Mouse (Mus musculus): ENCODE data around the gene Hist2h2aa2. TPM values are rescaled to one million over a fixed set of nuclear protein-coding genes. Genes with fewer than 3 reads are reported as not detected.

Hist2h2aa2 gene
- total RNA-seq, 2 experiments from 2014 or later: 5,007 TPM; not detected in 1

DNA sequence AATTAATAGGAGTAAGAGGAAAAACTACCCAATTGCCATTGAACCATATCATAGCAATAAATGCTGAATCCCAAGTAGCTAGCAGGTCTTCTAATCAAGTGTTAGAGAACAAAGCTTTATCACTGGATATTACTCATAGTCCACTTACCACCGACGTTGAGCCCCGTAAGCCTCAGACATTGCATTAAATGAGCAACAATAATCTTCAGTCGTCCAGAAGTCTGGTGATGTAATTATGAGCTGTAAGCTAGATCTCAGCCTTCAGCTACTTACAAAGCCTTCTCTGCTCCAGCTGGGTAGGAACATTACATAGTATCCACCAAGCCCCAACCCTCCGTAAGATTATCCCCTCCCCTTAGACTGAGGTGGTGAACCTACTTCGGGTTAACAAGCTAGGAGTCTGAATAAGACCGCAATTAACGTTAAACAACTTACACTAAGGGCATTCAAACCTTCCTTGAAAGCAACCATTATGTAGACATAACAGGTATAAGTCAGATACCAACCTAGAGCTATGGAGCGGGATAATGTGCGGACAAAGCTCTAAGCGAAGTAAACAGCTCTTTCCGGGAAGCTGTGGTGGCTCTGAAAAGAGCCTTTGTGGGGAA lies 2.1 kb downstream of the Hist2h2aa2 start:
- ATAC-seq (replicated peaks; ENCODE audit: poor library complexity, severe bottlenecking): no peak

DNA sequence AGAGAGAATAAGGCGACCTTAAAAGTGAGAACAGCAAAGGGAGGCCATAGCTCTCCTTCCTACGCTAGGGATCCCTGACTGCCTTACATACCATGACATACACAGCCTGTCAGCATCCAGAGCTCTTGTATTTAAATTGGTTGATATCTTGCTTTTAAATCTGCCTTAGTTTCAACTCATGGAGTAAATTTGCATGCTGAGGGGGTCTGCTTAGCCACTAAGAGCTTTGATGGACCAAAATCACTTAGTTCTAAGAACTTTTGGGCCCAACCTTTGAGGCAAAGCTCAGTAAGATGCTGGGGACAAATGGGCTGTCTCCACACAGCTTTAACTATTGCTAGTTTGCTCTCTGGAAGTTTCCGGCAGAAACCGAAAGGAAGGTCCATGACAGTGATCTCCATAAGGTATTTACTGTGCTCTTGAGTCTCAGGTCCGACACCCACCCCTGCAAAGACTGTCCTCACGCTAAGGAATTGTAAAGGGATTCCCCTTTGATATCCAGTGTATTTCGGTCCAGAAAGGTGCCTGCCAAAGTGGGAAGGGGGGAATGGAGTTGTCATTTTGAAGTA lies 2.7 kb downstream of the Hist2h2aa2 start:
- no peak for ATAC-seq (replicated peaks; ENCODE audit: poor library complexity, severe bottlenecking)

DNA sequence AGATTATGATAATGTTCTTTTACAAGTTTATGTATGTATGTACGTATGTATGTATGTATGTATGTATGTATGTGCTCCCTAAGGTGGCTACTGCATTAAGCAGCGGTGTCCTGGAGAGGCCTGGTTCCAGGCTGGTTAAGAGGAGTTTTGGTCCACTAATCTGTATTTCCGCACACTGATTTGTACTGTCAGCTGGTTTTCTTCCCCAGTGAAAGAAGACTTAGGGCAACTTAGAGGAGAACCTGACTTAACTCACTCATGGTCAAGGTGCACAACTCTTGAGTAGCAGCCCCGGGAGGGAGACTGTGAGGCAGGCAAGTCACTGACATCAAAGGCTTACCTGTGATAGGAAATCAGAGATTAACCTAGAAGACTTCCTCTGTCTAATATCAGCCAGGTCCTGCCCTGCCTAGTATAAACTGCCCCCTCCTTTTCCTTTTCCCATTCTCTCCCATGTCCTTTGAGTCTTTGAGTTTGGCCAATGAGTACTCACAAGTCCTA lies 3.2 kb downstream of the Hist2h2aa2 start:
- ATAC-seq (replicated peaks; ENCODE audit: poor library complexity, severe bottlenecking): no peak

DNA sequence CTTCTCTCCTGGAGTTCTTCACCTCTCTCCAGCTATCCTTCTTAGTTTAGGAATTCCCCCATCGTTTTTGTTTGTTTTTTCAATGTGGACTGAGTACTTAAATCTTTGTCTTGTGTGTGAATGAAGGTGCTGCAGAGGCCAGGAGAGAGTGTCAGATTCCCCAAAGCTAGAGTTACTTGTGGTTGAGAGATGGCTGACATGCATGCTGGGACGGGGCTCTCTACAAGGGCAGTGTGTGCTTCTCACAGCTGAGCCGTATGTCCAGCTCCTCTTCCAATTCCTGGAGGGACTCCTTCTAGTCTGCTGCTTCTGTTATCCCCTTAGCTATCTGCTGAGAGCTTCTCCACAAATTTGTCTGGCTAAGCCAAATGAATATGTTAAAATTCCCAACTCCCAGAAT lies 4.2 kb downstream of the Hist2h2aa2 start:
- ATAC-seq (replicated peaks; ENCODE audit: poor library complexity, severe bottlenecking): no peak

DNA sequence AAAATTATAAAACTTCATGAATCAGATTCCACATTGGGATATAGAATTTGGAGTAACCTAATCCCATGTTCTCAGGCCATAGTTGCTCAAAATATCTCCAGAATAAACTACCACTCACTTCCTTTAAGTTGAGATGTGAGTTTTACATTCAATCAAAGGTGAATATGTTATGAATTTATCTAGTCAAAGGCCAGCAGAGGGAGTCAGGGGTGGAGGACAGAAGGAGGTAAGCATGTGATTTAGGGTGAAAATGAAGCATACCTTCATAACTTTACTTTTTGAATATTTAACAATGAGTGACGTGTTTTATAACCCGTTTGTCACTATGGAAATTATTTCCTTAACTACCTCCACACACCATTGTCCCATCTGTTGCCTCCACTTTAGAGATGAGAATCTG lies 5.2 kb downstream of the Hist2h2aa2 start:
- ATAC-seq (replicated peaks; ENCODE audit: poor library complexity, severe bottlenecking): no peak

DNA sequence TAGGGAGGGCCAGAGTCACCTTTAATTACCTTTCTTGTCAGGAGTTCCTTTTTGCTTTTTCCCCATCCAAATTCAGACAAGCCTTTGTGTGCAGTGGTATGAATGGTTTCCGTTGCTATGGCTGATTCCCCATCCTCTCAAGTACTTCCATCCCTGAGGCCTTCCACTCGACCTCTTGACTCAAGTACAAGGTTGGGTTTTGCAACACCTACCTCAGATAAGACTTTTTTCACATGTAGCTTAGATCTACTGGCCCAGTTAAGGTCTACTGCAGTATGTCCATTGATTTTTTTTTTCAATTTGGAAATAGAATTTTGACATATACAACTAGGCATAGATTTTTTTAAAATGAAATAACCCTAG lies 8.3 kb downstream of the Hist2h2aa2 start:
- no peak for ATAC-seq (replicated peaks; ENCODE audit: poor library complexity, severe bottlenecking)

DNA sequence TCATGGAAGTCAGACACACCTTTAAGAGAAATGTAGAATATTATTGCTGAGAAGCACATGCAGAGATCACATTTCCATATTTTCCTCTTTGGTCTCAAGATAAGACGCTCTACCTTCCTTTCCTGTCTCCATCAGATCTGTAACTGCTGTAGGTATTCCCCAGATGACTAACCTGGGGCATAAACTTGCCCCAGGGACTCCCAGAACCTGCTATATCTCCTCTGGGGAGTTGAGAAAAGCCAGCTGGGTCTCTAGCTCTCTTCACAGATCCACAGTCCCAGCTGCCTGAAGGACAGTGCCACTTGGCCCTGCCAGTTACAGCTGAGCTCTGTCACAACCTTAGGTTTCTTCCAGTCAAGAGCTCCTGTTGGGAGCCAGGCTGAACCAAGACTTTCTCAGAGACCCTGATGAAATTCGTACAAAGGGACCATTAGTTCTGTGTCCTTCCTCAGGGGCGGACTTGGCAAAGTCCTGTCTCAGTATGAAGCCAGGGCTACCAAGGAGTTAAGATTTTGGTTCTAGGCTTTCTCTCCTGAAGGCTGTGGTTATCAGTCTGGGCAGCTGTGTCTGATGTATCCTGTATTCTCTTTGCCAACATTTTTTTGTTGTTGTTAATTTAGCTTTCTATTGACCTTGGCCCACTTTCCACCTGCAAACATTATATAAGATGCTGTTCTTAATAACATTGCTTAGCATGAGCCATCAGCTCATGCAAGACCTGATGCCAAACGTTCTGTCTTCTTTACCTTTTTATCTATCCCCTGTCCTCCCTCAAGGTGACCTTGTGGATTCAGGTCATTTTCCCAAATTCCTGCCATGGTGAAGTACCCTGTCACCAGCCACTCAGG lies 8.9 kb downstream of the Hist2h2aa2 start:
- ATAC-seq (replicated peaks; ENCODE audit: poor library complexity, severe bottlenecking): no peak

DNA sequence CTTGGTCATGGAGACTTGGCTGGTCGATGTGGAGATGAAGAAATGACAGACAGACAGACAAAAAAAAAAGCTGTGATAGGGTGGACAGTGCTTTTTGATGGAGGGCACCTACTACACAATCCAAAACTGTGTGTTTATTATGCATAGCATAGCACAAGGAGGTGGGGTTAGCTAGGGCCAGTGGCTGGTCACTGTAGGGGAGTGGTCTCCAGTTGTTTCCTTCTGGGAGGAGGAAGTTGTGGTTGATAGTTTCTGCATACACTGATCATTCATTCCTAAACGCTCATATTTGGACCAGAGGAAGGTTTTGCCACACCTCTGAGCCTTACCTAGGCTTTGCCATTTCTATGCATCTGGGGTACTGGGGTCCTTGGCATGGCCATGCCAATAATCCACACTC lies 9.7 kb downstream of the Hist2h2aa2 start:
- peak; percentile 73 for ATAC-seq (replicated peaks; ENCODE audit: poor library complexity, severe bottlenecking)

DNA sequence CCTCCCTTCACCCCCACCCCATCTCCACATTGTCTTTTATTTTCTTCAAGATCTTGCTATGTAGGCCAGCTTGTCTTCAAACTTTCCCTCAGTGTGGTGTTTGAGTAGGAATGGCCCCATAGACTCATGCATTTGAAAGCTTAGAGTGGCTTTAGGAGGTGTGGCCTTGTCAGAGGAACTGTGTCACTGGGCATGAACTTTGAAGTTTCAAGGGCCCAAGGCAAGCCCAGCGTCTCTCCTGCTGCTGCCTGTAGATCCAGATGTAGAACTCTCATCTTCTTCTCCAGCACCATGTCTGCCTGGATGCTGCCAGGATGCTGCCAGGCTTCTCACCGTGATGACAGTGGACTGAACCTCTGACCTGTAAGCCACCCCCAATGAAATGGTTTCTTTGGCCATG lies 11.2 kb downstream of the Hist2h2aa2 start:
- ATAC-seq (replicated peaks; ENCODE audit: poor library complexity, severe bottlenecking): no peak

DNA sequence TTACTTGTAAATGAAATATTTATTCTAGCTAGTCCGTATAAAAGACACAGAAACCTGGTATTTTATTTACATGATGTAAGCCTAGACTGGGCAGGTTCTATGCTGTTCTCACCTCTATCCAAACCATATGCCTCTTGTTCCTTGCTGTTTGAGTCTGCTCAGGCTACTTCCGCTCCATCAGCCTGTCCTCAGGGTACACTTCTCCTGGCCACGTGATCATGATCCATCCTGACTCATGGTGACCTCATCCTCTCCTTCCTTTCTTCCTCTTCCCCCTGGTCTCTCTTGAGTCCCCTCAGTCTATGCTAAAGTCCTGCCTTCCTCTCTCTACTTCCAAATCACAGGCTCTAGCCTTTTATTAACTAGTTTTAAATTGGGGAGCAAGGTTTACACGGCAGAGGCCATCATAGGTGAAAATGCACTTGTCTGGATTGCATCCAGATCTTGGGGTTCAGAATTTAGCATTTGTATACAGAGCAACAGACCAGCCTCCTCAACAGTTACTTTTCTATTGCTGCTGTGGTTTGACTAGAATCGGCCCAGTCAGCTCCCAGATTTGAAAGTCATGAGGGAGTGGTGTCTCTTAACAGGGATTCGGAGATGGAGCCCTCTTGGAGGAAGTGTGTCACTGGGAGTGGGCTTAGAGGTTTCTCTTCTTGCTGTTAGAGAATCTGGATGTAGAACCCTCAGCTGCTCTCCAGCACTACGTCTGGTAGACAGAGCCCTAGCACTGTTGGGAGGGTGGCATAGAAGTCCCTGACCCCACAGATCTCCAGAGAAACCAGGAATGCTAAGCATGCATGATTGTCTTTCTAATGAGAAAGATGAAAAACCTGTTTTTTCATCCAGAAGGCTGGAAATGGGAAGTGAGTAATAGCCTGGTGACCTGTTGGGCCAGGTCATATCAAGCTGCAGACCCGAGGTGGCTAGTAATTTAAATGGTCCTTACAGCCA lies 13.1 kb downstream of the Hist2h2aa2 start:
- peak; percentile 87 for ATAC-seq (replicated peaks; ENCODE audit: poor library complexity, severe bottlenecking)

DNA sequence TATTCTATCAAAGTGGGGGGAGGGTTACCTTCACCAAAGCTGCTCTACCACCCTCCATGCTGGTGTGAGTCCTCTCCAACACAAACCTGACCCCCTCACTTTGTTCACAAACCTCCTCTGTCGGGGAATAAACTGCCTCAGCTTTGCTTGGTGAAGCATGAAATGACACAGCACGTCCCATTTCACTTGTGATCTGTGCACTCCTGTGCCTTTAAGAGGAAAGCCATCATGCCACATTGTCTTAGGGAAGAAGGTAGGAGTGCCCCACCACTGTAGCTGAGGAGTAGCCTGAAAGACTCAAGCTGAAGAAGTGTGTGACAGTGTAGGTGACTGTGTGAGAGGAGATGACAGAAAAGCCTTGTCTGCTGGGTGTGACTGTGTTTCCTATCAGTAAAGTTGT lies 14.7 kb downstream of the Hist2h2aa2 start:
- no peak for ATAC-seq (replicated peaks; ENCODE audit: poor library complexity, severe bottlenecking)

DNA sequence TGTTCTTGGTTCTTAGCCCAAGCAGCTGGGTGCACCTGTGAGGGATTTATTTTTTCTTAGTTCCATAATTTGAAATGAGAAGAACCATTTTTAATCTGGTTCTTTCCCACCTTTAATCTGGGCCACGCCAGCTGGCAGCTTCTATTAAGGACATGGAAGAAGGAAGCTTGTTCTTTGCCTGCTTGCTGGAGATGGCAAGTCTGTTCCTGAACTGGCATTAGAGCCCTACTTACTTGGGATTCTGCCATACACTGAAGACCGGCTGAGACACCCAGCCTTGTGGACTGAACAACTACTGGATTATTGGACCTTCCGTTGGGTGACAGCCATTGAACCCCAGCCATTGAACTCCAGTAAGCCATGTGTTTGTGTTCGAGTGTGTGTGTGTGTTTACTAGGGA lies 17.3 kb downstream of the Hist2h2aa2 start:
- no peak for ATAC-seq (replicated peaks; ENCODE audit: poor library complexity, severe bottlenecking)

DNA sequence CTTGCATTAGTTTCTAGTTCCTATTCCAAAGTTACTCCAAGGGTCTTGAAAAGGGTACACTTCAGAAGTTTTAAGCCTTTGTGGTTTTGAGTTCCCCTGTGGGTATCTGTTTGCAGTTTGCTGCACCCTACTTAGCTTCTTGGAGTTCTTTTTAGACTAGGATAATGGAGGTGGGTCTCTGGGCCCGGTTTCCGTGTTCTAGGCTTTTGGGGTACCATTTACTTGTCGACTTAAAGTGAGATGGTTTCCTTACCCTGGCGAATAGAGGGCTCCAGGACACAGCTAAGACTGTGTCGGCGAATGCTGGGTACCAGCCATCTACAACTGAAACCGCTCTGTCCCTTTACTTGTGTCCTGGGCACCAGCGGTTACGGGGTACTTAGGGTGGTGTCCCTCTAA lies 18.4 kb downstream of the Hist2h2aa2 start:
- ATAC-seq (replicated peaks; ENCODE audit: poor library complexity, severe bottlenecking): peak; percentile 0; the same call in 1 of the 2 replicates

DNA sequence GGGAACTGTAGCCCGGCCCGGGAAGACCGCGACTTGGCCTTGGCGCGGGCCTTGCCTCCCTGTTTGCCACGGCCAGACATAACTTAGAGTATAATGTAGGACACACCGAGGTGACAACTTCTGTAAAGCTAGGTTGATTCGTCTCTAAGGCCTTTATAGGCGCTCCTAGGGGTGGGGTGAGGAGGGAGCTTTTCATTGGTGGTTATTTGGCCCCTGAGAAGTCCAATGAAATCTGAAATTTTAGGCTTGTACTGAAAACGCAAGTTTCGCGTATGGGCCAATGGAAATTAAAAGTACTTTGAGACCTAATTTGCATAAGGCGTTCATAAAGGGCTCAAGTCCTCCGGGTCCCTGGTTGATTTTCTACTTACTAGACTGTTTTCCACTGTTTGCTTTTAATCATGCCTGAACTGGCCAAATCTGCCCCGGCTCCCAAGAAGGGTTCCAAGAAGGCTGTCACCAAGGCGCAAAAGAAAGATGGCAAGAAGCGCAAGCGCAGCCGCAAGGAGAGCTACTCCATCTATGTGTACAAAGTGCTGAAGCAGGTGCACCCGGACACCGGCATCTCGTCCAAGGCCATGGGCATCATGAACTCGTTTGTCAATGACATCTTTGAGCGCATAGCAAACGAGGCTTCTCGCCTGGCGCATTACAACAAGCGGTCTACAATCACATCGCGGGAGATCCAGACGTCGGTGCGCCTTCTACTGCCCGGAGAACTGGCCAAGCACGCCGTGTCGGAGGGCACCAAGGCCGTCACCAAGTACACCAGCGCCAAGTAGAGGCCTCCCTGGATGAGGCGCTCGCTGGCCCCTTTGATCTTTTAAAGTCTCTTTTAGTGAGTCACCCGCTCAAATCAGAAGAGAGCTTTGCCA lies 19.1 kb downstream of the Hist2h2aa2 start, which contains the start of the genes Hist2h2ac and Hist2h2be:
Gene Hist2h2ac, minus strand, starts transcription at position 116 of the 875 bp plus-strand sequence.
Gene Hist2h2be, plus strand, starts transcription at position 355 of the 875 bp plus-strand sequence.
- ATAC-seq (replicated peaks; ENCODE audit: poor library complexity, severe bottlenecking): peak; percentile 78

DNA sequence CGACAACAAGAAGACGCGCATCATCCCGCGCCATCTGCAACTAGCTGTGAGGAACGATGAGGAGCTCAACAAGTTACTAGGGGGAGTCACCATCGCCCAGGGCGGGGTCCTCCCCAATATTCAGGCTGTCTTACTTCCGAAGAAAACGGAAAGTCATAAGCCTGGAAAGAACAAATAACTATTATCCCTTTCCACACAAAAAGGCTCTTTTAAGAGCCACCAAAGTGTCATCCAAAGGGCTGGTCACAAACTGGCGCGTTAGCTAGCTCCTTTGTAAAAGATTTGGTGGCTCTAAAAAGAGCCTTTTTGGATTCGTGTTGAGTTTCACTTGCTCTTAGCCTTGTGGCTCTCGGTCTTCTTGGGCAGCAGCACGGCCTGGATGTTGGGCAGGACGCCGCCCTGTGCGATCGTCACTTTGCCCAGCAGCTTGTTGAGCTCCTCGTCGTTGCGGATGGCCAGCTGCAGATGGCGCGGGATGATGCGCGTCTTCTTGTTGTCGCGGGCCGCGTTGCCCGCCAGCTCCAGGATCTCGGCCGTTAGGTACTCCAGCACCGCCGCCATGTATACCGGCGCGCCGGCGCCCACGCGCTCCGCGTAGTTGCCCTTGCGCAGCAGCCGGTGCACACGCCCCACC lies 19.8 kb downstream of the Hist2h2aa2 start:
- peak; percentile 5; the same call in 1 of the 2 replicates for ATAC-seq (replicated peaks; ENCODE audit: poor library complexity, severe bottlenecking)

DNA sequence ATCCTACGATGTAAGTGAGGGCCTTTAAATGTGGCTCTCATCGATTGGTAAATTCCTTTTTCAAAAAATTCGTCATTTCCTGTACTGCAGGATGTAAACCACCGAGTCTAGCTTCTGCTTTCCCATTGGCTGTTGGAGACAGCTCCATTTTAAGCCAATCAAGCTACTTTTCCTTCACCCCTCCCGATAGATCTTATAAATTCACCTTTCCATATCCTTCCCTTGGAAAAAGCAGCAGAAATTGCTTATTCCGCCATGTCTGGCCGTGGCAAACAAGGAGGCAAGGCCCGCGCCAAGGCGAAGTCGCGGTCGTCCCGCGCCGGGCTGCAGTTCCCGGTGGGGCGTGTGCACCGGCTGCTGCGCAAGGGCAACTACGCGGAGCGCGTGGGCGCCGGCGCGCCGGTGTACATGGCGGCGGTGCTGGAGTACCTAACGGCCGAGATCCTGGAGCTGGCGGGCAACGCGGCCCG lies 20.4 kb downstream of the Hist2h2aa2 start, which contains the start of the genes Bola1 and Hist2h2ab:
Gene Bola1, minus strand, starts transcription at position 49 of the 470 bp plus-strand sequence.
Gene Hist2h2ab, plus strand, starts transcription at position 205 of the 470 bp plus-strand sequence.
- peak; percentile 52 for ATAC-seq (replicated peaks; ENCODE audit: poor library complexity, severe bottlenecking)

DNA sequence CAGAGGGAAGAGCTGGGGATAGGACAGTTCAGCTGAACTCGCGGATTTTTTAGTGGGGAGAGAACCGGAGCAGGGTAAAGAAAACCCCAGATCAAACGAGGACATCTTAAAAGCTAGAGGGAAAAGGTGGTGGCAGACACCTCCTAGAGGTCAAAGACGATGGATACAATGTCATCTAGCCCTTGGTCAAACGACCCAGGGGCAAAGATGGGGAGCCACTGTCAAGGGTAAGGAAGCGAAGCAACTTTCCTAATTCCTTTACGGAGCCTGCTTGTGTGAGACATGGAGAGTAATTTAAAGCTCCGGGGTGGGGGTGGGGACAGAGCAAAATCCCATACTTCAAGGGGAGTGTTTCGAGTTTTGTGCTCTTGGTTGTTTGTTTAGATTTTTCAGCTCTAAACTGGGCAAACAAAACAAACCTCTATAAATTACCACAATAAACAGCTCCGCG lies 20.9 kb downstream of the Hist2h2aa2 start:
- ATAC-seq (replicated peaks; ENCODE audit: poor library complexity, severe bottlenecking): 0 out of 2 replicates have a peak, but pooled peaks have one; percentile 10

DNA sequence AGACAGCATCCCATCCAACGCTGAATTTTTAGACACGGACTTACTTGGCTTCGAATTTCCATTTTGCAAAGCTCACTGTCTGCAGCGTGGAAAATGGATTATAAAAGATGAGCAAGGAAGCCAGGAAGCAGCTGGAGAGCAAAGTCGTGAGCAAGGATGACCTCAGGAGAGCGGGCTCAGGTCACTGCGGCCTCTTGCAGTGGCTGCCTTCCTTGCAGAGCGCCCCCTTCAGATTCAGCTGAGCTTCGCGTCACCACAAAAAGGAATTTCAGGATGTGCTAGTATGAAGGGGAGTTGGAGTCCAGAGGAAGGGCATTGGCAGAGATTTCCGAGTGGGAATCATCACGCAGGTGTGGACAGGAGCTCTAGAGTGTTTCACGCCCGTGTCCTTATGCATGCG lies 30.8 kb downstream of the Hist2h2aa2 start:
- ATAC-seq (replicated peaks; ENCODE audit: poor library complexity, severe bottlenecking): no peak
